In the genomic region with DNA sequence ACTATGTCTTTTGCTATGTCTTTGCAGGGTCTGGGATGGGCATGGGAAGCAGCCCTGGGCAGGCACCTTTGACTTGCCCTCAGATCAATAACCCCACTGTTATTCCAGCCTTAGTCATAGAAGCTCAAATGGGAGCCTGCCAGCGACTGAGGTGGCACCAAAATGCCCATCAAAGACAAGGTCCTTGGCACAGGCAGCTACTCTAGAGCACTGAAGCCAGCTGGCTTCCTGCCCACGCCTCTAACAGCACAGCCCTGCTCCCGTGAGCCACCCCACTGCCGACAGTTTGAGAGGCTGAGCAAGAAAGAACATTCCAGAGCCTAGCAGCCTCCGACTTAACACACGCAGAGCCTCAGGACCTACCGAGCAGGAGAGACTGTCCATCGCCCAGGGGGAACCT, we compare ENCODE assay signal across 8 mouse cellular contexts. TPM values are rescaled to one million over a fixed set of nuclear protein-coding genes. Genes with fewer than 3 reads are reported as not detected.
DNase-seq lines count a peak whose midpoint lies in the region; ATAC-seq and TF ChIP-seq lines count a peak whose summit lies in the region.

No protein-coding gene starts in this region.

- H3K27me3 ChIP-seq in forebrain, embryonic 13.5 days, result no peaks in the 10 kb centered on the region
- no peaks in the 10 kb centered on the region for H3K27me3 ChIP-seq in forebrain, embryonic 10.5 days (ENCODE audit: poor library complexity, severe bottlenecking)
- no peaks in the 10 kb centered on the region for H3K27me3 ChIP-seq in midbrain, postnatal 0 days (ENCODE audit: insufficient read depth, low read length)
- H3K27me3 ChIP-seq in midbrain, embryonic 10.5 days (ENCODE audit: low read depth, poor library complexity, severe bottlenecking), result no peaks in the 10 kb centered on the region

- peaks cover 14% of the 10 kb centered on the region for H3K4me1 ChIP-seq in forebrain, embryonic 13.5 days
- peaks cover 4% of the 10 kb centered on the region; the same call in 1 of the 2 replicates for H3K4me1 ChIP-seq in forebrain, embryonic 10.5 days
- H3K4me1 ChIP-seq in midbrain, postnatal 0 days (ENCODE audit: insufficient read depth, low read length), result no peaks in the 10 kb centered on the region
- H3K4me1 ChIP-seq in midbrain, embryonic 10.5 days, result peaks cover 7% of the 10 kb centered on the region

- no peak overlapping the region for H3K4me2 ChIP-seq in forebrain, embryonic 13.5 days
- no peak overlapping the region for H3K4me2 ChIP-seq in midbrain, postnatal 0 days (ENCODE audit: low read depth, low read length, poor library complexity, severe bottlenecking)

- no peaks in the 10 kb centered on the region for H3K36me3 ChIP-seq in forebrain, embryonic 13.5 days (ENCODE audit: poor library complexity, severe bottlenecking)
- no peaks in the 10 kb centered on the region for H3K36me3 ChIP-seq in forebrain, embryonic 10.5 days (replicated peaks)
- peaks cover 10% of the 10 kb centered on the region for H3K36me3 ChIP-seq in midbrain, postnatal 0 days (ENCODE audit: insufficient read depth, low read length)
- H3K36me3 ChIP-seq in midbrain, embryonic 10.5 days, result no peaks in the 10 kb centered on the region

- H3K4me3 ChIP-seq in forebrain, embryonic 13.5 days, result no peak overlapping the region
- no peak overlapping the region for H3K4me3 ChIP-seq in forebrain, embryonic 10.5 days
- H3K4me3 ChIP-seq in midbrain, postnatal 0 days (ENCODE audit: low read depth, low read length), result no peak overlapping the region
- H3K4me3 ChIP-seq in midbrain, embryonic 10.5 days, result no peak overlapping the region

- DNase-seq in forebrain, embryonic 10.5 days (ENCODE audit: extremely low spot score, low spot score), result no peak
- peak; percentile 85 for DNase-seq in midbrain, postnatal 0 days (ENCODE audit: low spot score)
- DNase-seq in midbrain, embryonic 10.5 days (ENCODE audit: low spot score), result no peak
- peak; percentile 44 to 60 for DNase-seq in heart, adult 9 months (ENCODE audit: low spot score in 2 of 2)
- DNase-seq in lung, postnatal 25 days (ENCODE audit: low spot score), result peak; percentile 38
- DNase-seq in layer of hippocampus, postnatal 36 days, result no peak
- no peak for DNase-seq in urinary bladder, postnatal 10 days (ENCODE audit: low spot score)

- no peak overlapping the region for H3K9ac ChIP-seq in forebrain, embryonic 13.5 days
- no peak overlapping the region for H3K9ac ChIP-seq in midbrain, postnatal 0 days (replicated peaks; ENCODE audit: low read length, poor library complexity, severe bottlenecking)

- H3K27ac ChIP-seq in forebrain, embryonic 13.5 days, result no peak overlapping the region; the same call in 1 of the 2 replicates
- H3K27ac ChIP-seq in forebrain, embryonic 10.5 days, result no peak overlapping the region
- no peak overlapping the region for H3K27ac ChIP-seq in midbrain, postnatal 0 days (ENCODE audit: low read depth, low read length)
- no peak overlapping the region for H3K27ac ChIP-seq in midbrain, embryonic 10.5 days (replicated peaks)

- 0 out of 2 replicates have a peak, but pooled peaks cover 3% of the 10 kb centered on the region for H3K9me3 ChIP-seq in forebrain, embryonic 13.5 days (replicated peaks)
- peaks cover 3% of the 10 kb centered on the region; the same call in 1 of the 2 replicates for H3K9me3 ChIP-seq in forebrain, embryonic 10.5 days
- H3K9me3 ChIP-seq in midbrain, postnatal 0 days (ENCODE audit: low read length), result peaks cover 14% of the 10 kb centered on the region
- H3K9me3 ChIP-seq in midbrain, embryonic 10.5 days (replicated peaks), result peaks cover 5% of the 10 kb centered on the region; the same call in 1 of the 2 replicates

- 71% methylated on average over 8 of the region's 8 CpGs for WGBS in forebrain, embryonic 13.5 days
- 91% methylated on average over 8 of the region's 8 CpGs for WGBS in forebrain, embryonic 10.5 days
- 78% methylated on average over 8 of the region's 8 CpGs for WGBS in midbrain, postnatal 0 days
- WGBS in midbrain, embryonic 10.5 days, result 95% methylated on average over 8 of the region's 8 CpGs

- no peak for TF ChIP-seq CTCF in midbrain, postnatal 0 days (IDR thresholded peaks at IDR 0.05)

- peak; percentile 43 for ATAC-seq in forebrain, embryonic 13.5 days
- ATAC-seq in midbrain, postnatal 0 days (ENCODE audit: low FRiP score), result no peak

RNA-seq across cellular contexts. Expression of a gene that starts 23.3 kb away (rescaled TPM):
- polyA plus RNA-seq in forebrain, embryonic 13.5 days (2015; fragmentation: Nextera tagmentation; extraction: Ambion mirVana), result 155 and 171 TPM in 2 replicates
- 265 and 279 TPM in 2 replicates for polyA plus RNA-seq in forebrain, embryonic 10.5 days (2016; fragmentation: Nextera tagmentation; extraction: Ambion mirVana)
- total RNA-seq in midbrain, postnatal 0 days (2014; rRNA removed), result 10.2 and 10.9 TPM in 2 replicates
- 11.5 and 13.0 TPM in 2 replicates for polyA plus RNA-seq in midbrain, postnatal 0 days (2015; fragmentation: Nextera tagmentation; extraction: Ambion mirVana)
- 251 and 280 TPM in 2 replicates for polyA plus RNA-seq in midbrain, embryonic 10.5 days (2016; fragmentation: Nextera tagmentation; extraction: Ambion mirVana)
- total RNA-seq in layer of hippocampus, postnatal 36 days (2021), result under 1 TPM; 0.45 to 0.63 TPM

RNA-seq across cellular contexts. Expression of a gene that starts 27.8 kb away (rescaled TPM):
- polyA plus RNA-seq in forebrain, embryonic 13.5 days (2015; fragmentation: Nextera tagmentation; extraction: Ambion mirVana), result 0.23 and 0.31 TPM in 2 replicates
- 0.64 and 0.66 TPM in 2 replicates for polyA plus RNA-seq in forebrain, embryonic 10.5 days (2016; fragmentation: Nextera tagmentation; extraction: Ambion mirVana)
- total RNA-seq in midbrain, postnatal 0 days (2014; rRNA removed), result 0.47 and 0.55 TPM in 2 replicates
- polyA plus RNA-seq in midbrain, postnatal 0 days (2015; fragmentation: Nextera tagmentation; extraction: Ambion mirVana), result 0.50 and 0.51 TPM in 2 replicates
- polyA plus RNA-seq in midbrain, embryonic 10.5 days (2016; fragmentation: Nextera tagmentation; extraction: Ambion mirVana), result 0.67 and 0.97 TPM in 2 replicates
- not detected for total RNA-seq in layer of hippocampus, postnatal 36 days (2021)

Comparison
In these comparisons a context has a peak if more than half of its experiments do, and no peak if none do; other contexts are left out.
1. DNase-seq: peak in midbrain, postnatal 0 days (single experiment), heart, adult 9 months (2 of 2) and lung, postnatal 25 days (single experiment); none in forebrain, embryonic 10.5 days (single experiment), midbrain, embryonic 10.5 days (single experiment), layer of hippocampus, postnatal 36 days (0 of 2) and urinary bladder, postnatal 10 days (single experiment).
2. RNA of a gene that starts 23.3 kb away (polyA plus RNA-seq): 251 to 280 TPM in midbrain, embryonic 10.5 days, 265 to 279 TPM in forebrain, embryonic 10.5 days and 155 to 171 TPM in forebrain, embryonic 13.5 days; 11.5 to 13.0 TPM in midbrain, postnatal 0 days; every median in the first group is over 10 times any median in the second.